Mouse (Mus musculus) embryo, embryonic 11.5 days (tissue): Measurements from ENCODE around the gene Txnl4b.
A peak's percentile ranks its signal among the peaks of the same experiment; 100 is the strongest.

Experiments
- DNase-seq: peaks from one replicate; pipeline ENCODE4 v3.0.0-alpha.2; 2012; ENCODE audit warnings: low read depth, low spot score

Txnl4b gene

GRCm38 (mm10) chr8:109595854-109596253 is 30.2 kb downstream of the Txnl4b start:
- no peak for DNase-seq

- no peak for DNase-seq
Measured at GRCm38 (mm10) chr8:109606725-109607124, 41.0 kb downstream of the Txnl4b start.

GRCm38 (mm10) chr8:109607650-109608049 is 42.0 kb downstream of the Txnl4b start:
- no peak for DNase-seq

DNA sequence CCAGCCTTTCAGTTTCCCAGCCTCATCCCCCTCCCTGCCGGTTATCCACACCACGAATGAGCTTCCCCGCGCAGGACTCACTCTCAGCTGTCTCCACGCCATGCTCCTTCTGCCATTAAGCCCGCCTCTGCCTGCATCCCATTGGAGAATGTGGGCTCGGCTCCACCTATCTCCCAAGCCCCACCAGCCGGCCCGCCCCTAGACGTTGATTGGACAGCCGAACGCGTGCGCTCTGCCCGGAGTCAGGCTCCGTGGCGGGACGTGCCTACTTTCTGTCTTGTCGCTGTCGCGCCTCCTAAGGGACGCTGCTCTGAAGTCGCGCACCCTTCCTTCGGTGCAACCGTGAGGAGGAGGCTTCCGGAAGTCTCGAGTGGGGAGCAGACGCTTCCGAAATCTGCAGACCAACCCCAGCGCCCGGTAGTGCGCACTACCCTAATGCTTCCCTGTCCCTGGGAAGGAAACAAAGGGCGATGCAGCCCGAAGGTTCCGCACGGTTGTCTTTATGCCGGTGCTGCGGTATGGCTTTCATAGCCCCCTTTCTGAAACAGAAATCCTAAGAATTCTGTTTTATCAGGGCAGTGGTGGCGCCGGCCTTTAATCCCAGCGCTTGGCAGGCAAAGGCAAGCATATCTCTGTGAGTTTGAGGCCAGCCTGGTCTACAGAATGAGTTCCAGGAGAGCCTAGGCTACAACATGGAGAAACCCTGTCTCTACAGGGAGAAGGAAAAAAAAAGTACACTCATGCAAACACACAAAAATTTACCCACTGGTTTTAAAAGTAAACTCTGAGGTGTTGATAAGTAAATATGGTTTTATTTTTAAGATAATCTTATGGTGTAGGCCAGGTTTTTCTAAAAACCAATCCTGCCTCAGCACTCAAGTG is 42.8 kb downstream of the Txnl4b start, which contains the start of gene Dhodh:
Gene Dhodh, minus strand, starts transcription at position 403 of the 882 bp plus-strand sequence.
- peak; percentile 90 for DNase-seq

- no peak for DNase-seq
Measured at GRCm38 (mm10) chr8:109609153-109609502, 43.4 kb downstream of the Txnl4b start.

- no peak for DNase-seq
Measured at GRCm38 (mm10) chr8:109614243-109615210, 48.8 kb downstream of the Txnl4b start, which contains the start of gene Pkd1l3. Gene Pkd1l3, plus strand, starts transcription at chr8:109614517.

DNA sequence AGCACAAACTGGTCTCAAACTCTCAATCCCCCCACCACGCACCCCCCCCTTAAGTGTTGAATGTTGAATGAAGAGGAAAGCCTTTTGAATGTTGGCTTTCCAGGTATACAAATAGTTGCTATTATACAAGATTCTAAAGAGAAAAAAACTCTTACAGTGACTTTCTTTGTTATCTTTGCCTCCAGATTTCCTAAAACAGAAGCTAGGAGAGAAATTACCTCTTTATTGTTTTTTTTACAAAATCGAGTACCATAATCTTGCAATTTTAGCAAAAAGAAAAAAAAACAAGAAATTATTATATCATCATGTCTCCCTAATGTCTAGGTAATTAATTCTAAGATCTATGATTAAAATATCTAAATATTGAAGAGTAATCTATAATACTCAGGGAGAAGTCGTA is 49.9 kb downstream of the Txnl4b start:
- DNase-seq, result no peak
